Mouse (Mus musculus) midbrain, embryonic 11.5 days (tissue): ENCODE measurements around the gene Mkln1. TPM values are rescaled to one million over a fixed set of nuclear protein-coding genes. Genes with fewer than 3 reads are reported as not detected.
A peak's percentile ranks its signal among the peaks of the same experiment; 100 is the strongest.

Experiments
- ATAC-seq: fragments of 200-750 bp; cut with Nextera tagmentation; 2 replicates; pipeline ENCODE4 v1.8.0; 2017; ENCODE audit warnings: moderate TSS enrichment, moderate library complexity; ENCODE audit not compliant: low FRiP score
- DNase-seq: peaks from one replicate; pipeline ENCODE4 v3.0.0; 2015; ENCODE audit warnings: low spot score; ENCODE audit errors: missing footprints
- H3K27ac ChIP-seq: fragments of 300-500 bp; sonication (generic); 2 replicates; pipeline ENCODE4 v1.5.1; 2014; ENCODE audit warnings: low read depth, low read length
- H3K27me3 ChIP-seq: fragments of 300-500 bp; sonication (generic); 2 replicates; pipeline ENCODE4 v1.6.1; 2014; ENCODE audit warnings: mild to moderate bottlenecking, low read length, moderate library complexity, mixed read lengths; ENCODE audit not compliant: control insufficient read depth, insufficient read depth
- H3K36me3 ChIP-seq: fragments of 300-500 bp; sonication (generic); 2 replicates; pipeline ENCODE4 v1.6.1; 2014; ENCODE audit warnings: mild to moderate bottlenecking, low read length, moderate library complexity, mixed read lengths; ENCODE audit not compliant: control insufficient read depth, insufficient read depth
- H3K4me1 ChIP-seq: fragments of 300-500 bp; sonication (generic); 2 replicates; pipeline ENCODE4 v1.6.1; 2014; ENCODE audit warnings: low read length; ENCODE audit not compliant: control insufficient read depth, insufficient read depth
- H3K4me2 ChIP-seq: fragments of 300-500 bp; sonication (generic); 2 replicates; pipeline ENCODE4 v1.6.1; 2014; ENCODE audit warnings: mild to moderate bottlenecking, moderate library complexity
- H3K4me3 ChIP-seq: fragments of 300-500 bp; sonication (generic); 2 replicates; pipeline ENCODE4 v1.5.1; 2014; ENCODE audit warnings: low read depth, low read length
- H3K9ac ChIP-seq: fragments of 300-500 bp; sonication (generic); 2 replicates; pipeline ENCODE4 v1.6.1; 2014; ENCODE audit warnings: low read length
- H3K9me3 ChIP-seq: fragments of 300-500 bp; sonication (generic); 2 replicates; pipeline ENCODE4 v1.6.1; 2016; ENCODE audit warnings: low read length; ENCODE audit not compliant: control insufficient read depth
- WGBS: fragments of 180-500 bp; shearing (Covaris S2); extraction: QIAGEN DNeasy Blood & Tissue Kit; methylation state at CpG from one replicate; pipeline ENCODE4 v1.1.7; 2014; 5-methylcytosine and 5-hydroxymethylcytosine counted together
- polyA plus RNA-seq: library from polyadenylated mRNA; unstranded; fragments of >200 nt; fragmentation: Nextera tagmentation; extraction: Ambion mirVana; gene quantifications from 2 replicates; pipeline ENCODE4 v1.2.1, GENCODE M21; 2014

Gene Mkln1
- polyA plus RNA-seq, 1 experiment from 2014 or later: 217 TPM

- DNase-seq (no peak), ATAC-seq (no peak)
- no peak overlapping the region for H3K27ac ChIP-seq
- no peak overlapping the region for H3K4me2 ChIP-seq
- H3K27me3 ChIP-seq: no peaks in the 10 kb centered on the region
- H3K9ac ChIP-seq: no peak overlapping the region
- WGBS: 92% methylated on average over 3 of the region's 3 CpGs
- no peak overlapping the region for H3K4me3 ChIP-seq
- peaks cover 6% of the 10 kb centered on the region; the same call in 1 of the 2 replicates for H3K36me3 ChIP-seq
- no peaks in the 10 kb centered on the region for H3K9me3 ChIP-seq
- no peaks in the 10 kb centered on the region for H3K4me1 ChIP-seq
Measured at GRCm38 (mm10) chr6:31425428-31425827, 26.9 kb downstream of the Mkln1 start.

GRCm38 (mm10) chr6:31437264-31437663 is 38.7 kb downstream of the Mkln1 start:
- H3K27ac ChIP-seq: no peak overlapping the region
- ATAC-seq: no peak
- H3K36me3 ChIP-seq: peaks cover 11% of the 10 kb centered on the region
- no peak overlapping the region for H3K4me2 ChIP-seq
- DNase-seq: no peak
- WGBS: 94% methylated on average over 2 of the region's 2 CpGs
- H3K4me3 ChIP-seq: no peak overlapping the region
- no peaks in the 10 kb centered on the region for H3K4me1 ChIP-seq
- no peaks in the 10 kb centered on the region for H3K27me3 ChIP-seq
- no peaks in the 10 kb centered on the region for H3K9me3 ChIP-seq
- no peak overlapping the region for H3K9ac ChIP-seq

GRCm38 (mm10) chr6:31445258-31445657 is 46.7 kb downstream of the Mkln1 start:
- Histone ChIP-seq H3K4me3 (no peak overlapping the region), H3K4me1 (no peaks in the 10 kb centered on the region), H3K27ac (no peak overlapping the region), H3K9me3 (no peaks in the 10 kb centered on the region), H3K36me3 (no peaks in the 10 kb centered on the region), H3K9ac (no peak overlapping the region), H3K4me2 (no peak overlapping the region), H3K27me3 (no peaks in the 10 kb centered on the region)
- WGBS: 90% methylated on average over 1 of the region's 1 CpGs
- no peak for DNase-seq
- ATAC-seq: no peak

- peak; percentile 86 for DNase-seq
- no peak for ATAC-seq
Measured at GRCm38 (mm10) chr6:31453735-31454134, 55.2 kb downstream of the Mkln1 start.

GRCm38 (mm10) chr6:31455376-31455775 is 56.8 kb downstream of the Mkln1 start:
- WGBS: 93% methylated on average over 2 of the region's 2 CpGs
- DNase-seq: no peak
- Histone ChIP-seq H3K9me3 (no peaks in the 10 kb centered on the region), H3K4me2 (no peak overlapping the region), H3K36me3 (peaks cover 7% of the 10 kb centered on the region; the same call in 1 of the 2 replicates), H3K27me3 (no peaks in the 10 kb centered on the region), H3K4me3 (no peak overlapping the region), H3K4me1 (no peaks in the 10 kb centered on the region), H3K9ac (no peak overlapping the region), H3K27ac (no peak overlapping the region)
- no peak for ATAC-seq

More at GRCm38 (mm10) chr6:31453735-31454134, 55.2 kb downstream of the Mkln1 start:
- Histone ChIP-seq H3K27me3 (no peaks in the 10 kb centered on the region), H3K4me3 (no peak overlapping the region), H3K4me1 (no peaks in the 10 kb centered on the region), H3K36me3 (0 out of 2 replicates have a peak, but pooled peaks cover 4% of the 10 kb centered on the region), H3K27ac (no peak overlapping the region), H3K4me2 (no peak overlapping the region), H3K9me3 (no peaks in the 10 kb centered on the region), H3K9ac (no peak overlapping the region)

- ATAC-seq (no peak), DNase-seq (no peak)
- Histone ChIP-seq H3K27me3 (no peaks in the 10 kb centered on the region), H3K4me3 (no peak overlapping the region), H3K27ac (no peak overlapping the region), H3K36me3 (peaks cover 7% of the 10 kb centered on the region; the same call in 1 of the 2 replicates), H3K4me1 (no peaks in the 10 kb centered on the region), H3K9me3 (no peaks in the 10 kb centered on the region), H3K4me2 (no peak overlapping the region), H3K9ac (no peak overlapping the region)
- WGBS: 94% methylated on average over 1 of the region's 1 CpGs
Measured at GRCm38 (mm10) chr6:31456988-31457387, 58.5 kb downstream of the Mkln1 start.

- Histone ChIP-seq H3K9ac (no peak overlapping the region), H3K4me1 (no peaks in the 10 kb centered on the region), H3K36me3 (peaks cover 6% of the 10 kb centered on the region; the same call in 1 of the 2 replicates), H3K4me3 (no peak overlapping the region), H3K27me3 (no peaks in the 10 kb centered on the region), H3K9me3 (no peaks in the 10 kb centered on the region), H3K4me2 (no peak overlapping the region), H3K27ac (no peak overlapping the region)
- ATAC-seq (no peak), DNase-seq (no peak)
- 95% methylated on average over 6 of the region's 6 CpGs for WGBS
Measured at GRCm38 (mm10) chr6:31469431-31469830, 70.9 kb downstream of the Mkln1 start.

- H3K27ac ChIP-seq: no peak overlapping the region
- no peaks in the 10 kb centered on the region for H3K9me3 ChIP-seq
- 72% methylated on average over 4 of the region's 4 CpGs for WGBS
- H3K4me2 ChIP-seq: no peak overlapping the region
- peaks cover 6% of the 10 kb centered on the region; the same call in 1 of the 2 replicates for H3K36me3 ChIP-seq
- no peaks in the 10 kb centered on the region for H3K27me3 ChIP-seq
- H3K9ac ChIP-seq: no peak overlapping the region
- ATAC-seq: no peak
- DNase-seq: no peak
- no peak overlapping the region for H3K4me3 ChIP-seq
- H3K4me1 ChIP-seq: no peaks in the 10 kb centered on the region
Measured at GRCm38 (mm10) chr6:31478221-31478620, 79.7 kb downstream of the Mkln1 start.

- DNase-seq (no peak), ATAC-seq (no peak)
- Histone ChIP-seq H3K4me1 (no peaks in the 10 kb centered on the region), H3K27ac (no peak overlapping the region), H3K36me3 (peaks cover 2% of the 10 kb centered on the region; the same call in 1 of the 2 replicates), H3K27me3 (no peaks in the 10 kb centered on the region), H3K9ac (no peak overlapping the region), H3K9me3 (no peaks in the 10 kb centered on the region), H3K4me2 (no peak overlapping the region), H3K4me3 (no peak overlapping the region)
- 87% methylated on average over 4 of the region's 4 CpGs for WGBS
Measured at GRCm38 (mm10) chr6:31480008-31480407, 81.5 kb downstream of the Mkln1 start.
